Mouse (Mus musculus): ENCODE data around the gene Rdh12.

Rdh12 gene

GRCm38 (mm10) chr12:79253294-79254053 lies 44.8 kb downstream of the Rdh12 start:
- no peak for DNase-seq (ENCODE audit: low spot score)

GRCm38 (mm10) chr12:79254975-79255374 lies 46.3 kb downstream of the Rdh12 start:
- DNase-seq (ENCODE audit: low spot score), result no peak

GRCm38 (mm10) chr12:79260154-79260553 lies 51.4 kb downstream of the Rdh12 start:
- DNase-seq (ENCODE audit: low spot score), result no peak

GRCm38 (mm10) chr12:79261035-79261434 lies 52.3 kb downstream of the Rdh12 start:
- DNase-seq (ENCODE audit: low spot score), result no peak

Data from ovary, adult 18-20 months (tissue).